ENCODE assay signal across 36 mouse cellular contexts in genomic region chr19:25550346-25550745, GRCm38 (mm10). TPM values are rescaled to one million over a fixed set of nuclear protein-coding genes. Genes with fewer than 3 reads are reported as not detected.
"Had no signal": no experiment of that assay in that cellular context is flagged by ENCODE, and none has a peak within 500 bp of the region (broad histone marks: within the 10 kb centered on the region; RNA-seq: fewer than 3 reads in every experiment).

No protein-coding gene starts in this region.

- H3K27me3 ChIP-seq: hindbrain, embryonic 13.5 days; limb, embryonic 12.5 days had no signal

- H3K4me3 ChIP-seq: heart, adult 2 months; heart, embryonic 13.5 days; heart, embryonic 15.5 days; hindbrain, embryonic 13.5 days; hindbrain, embryonic 15.5 days; kidney, embryonic 15.5 days; left cerebral cortex, adult 2 months; limb, embryonic 10.5 days; limb, embryonic 12.5 days had no signal

- H3K4me2 ChIP-seq: heart, embryonic 11.5 days; heart, embryonic 13.5 days; heart, embryonic 15.5 days; hindbrain, embryonic 13.5 days; hindbrain, embryonic 15.5 days; kidney, embryonic 15.5 days; limb, embryonic 12.5 days had no signal

- ATAC-seq: hindbrain, postnatal 0 days; intestine, embryonic 16.5 days had no signal

- DNase-seq: gastrocnemius, postnatal 14 days; gastrocnemius, postnatal 36 days; heart, adult 11 months; heart, adult 2 months; heart, postnatal 14 days; heart, postnatal 36 days; kidney, adult 11 months; kidney, adult 2 months; kidney, adult 9 months; kidney, postnatal 14 days; kidney, postnatal 36 days; liver had no signal

- H3K4me1 ChIP-seq: heart, embryonic 13.5 days; heart, embryonic 15.5 days; hindbrain, embryonic 13.5 days had no signal

- H3K9me3 ChIP-seq: heart, embryonic 13.5 days; heart, embryonic 15.5 days; hindbrain, embryonic 13.5 days; hindbrain, embryonic 15.5 days; kidney, embryonic 15.5 days; limb, embryonic 10.5 days; limb, embryonic 12.5 days had no signal

- H3K9ac ChIP-seq: heart, embryonic 13.5 days; heart, embryonic 15.5 days; hindbrain, embryonic 13.5 days; hindbrain, embryonic 15.5 days; kidney, embryonic 15.5 days; limb, embryonic 12.5 days had no signal

- H3K36me3 ChIP-seq: heart, embryonic 13.5 days; heart, embryonic 15.5 days; hindbrain, embryonic 13.5 days; hindbrain, embryonic 15.5 days; kidney, embryonic 15.5 days; limb, embryonic 10.5 days; limb, embryonic 12.5 days had no signal

- H3K27ac ChIP-seq: heart, adult 2 months; heart, embryonic 13.5 days; heart, embryonic 15.5 days; hindbrain, embryonic 13.5 days; hindbrain, embryonic 15.5 days; hindbrain, postnatal 0 days; kidney, embryonic 15.5 days; kidney, postnatal 0 days; left cerebral cortex, adult 2 months; limb, embryonic 10.5 days; limb, embryonic 12.5 days had no signal

RNA-seq across cellular contexts. Expression of gene Dmrt1, which starts 44.9 kb away (rescaled TPM):
- total RNA-seq: gastrocnemius, adult 18-20 months; gastrocnemius, adult 8-10 months; gastrocnemius, postnatal 14 days; gastrocnemius, postnatal 36 days; heart, adult 2 months; heart, postnatal 14 days; heart, postnatal 36 days; hematopoietic stem cell, adult 5-6 weeks; hindbrain, postnatal 0 days; layer of hippocampus, adult 18-20 months; layer of hippocampus, postnatal 10 days; layer of hippocampus, postnatal 25 days; left cerebral cortex, adult 2 months; left cerebral cortex, postnatal 14 days; left cerebral cortex, postnatal 36 days had no signal
- polyA plus RNA-seq: gonadal fat pad, adult 2 months; heart, adult 2 months; heart, embryonic 15.5 days; heart, postnatal 0 days; hindbrain, embryonic 13.5 days; hindbrain, embryonic 15.5 days; hindbrain, postnatal 0 days; intestine, embryonic 14.5 days; intestine, embryonic 16.5 days; kidney, adult 2 months; kidney, embryonic 15.5 days; kidney, postnatal 0 days; large intestine, adult 2 months had no signal

RNA-seq across cellular contexts. Expression of gene Dmrt3, which starts 59.8 kb away (rescaled TPM):
- total RNA-seq: gastrocnemius, adult 18-20 months; gastrocnemius, adult 8-10 months; gastrocnemius, postnatal 14 days; gastrocnemius, postnatal 36 days; heart, adult 2 months; heart, postnatal 14 days; heart, postnatal 36 days; hematopoietic stem cell, adult 5-6 weeks; left cerebral cortex, postnatal 14 days; left cerebral cortex, postnatal 36 days had no signal
- polyA plus RNA-seq: gonadal fat pad, adult 2 months; heart, postnatal 0 days; kidney, adult 2 months; kidney, embryonic 15.5 days had no signal
